Mouse (Mus musculus): Measurements from ENCODE around the gene Snca. TPM values are rescaled to one million over a fixed set of nuclear protein-coding genes. Genes with fewer than 3 reads are reported as not detected.
"Not testable (repeated sequence)": the region's sequence is repeated elsewhere in the genome, so short reads cannot be mapped to it uniquely, and the experiment has no call there.

Snca gene
- total RNA-seq, 2 experiments from 2014 or later = 2.0 to 4.4 TPM

GRCm38 (mm10) chr6:60724110-60724829 is 105.4 kb downstream of the Snca start:
- no peak for ATAC-seq (replicated peaks; ENCODE audit: poor library complexity)

GRCm38 (mm10) chr6:60717566-60717965 is 112.1 kb downstream of the Snca start:
- ATAC-seq (replicated peaks; ENCODE audit: poor library complexity) = no peak

GRCm38 (mm10) chr6:60709997-60710471 is 119.6 kb downstream of the Snca start:
- no peak for ATAC-seq (replicated peaks; ENCODE audit: poor library complexity)

- no peak for ATAC-seq (replicated peaks; ENCODE audit: poor library complexity)
Observed at GRCm38 (mm10) chr6:60698072-60698471, 131.6 kb downstream of the Snca start.

- not testable (repeated sequence) for ATAC-seq (replicated peaks; ENCODE audit: poor library complexity)
Observed at GRCm38 (mm10) chr6:60687048-60687447, 142.6 kb downstream of the Snca start.

GRCm38 (mm10) chr6:60682233-60682632 is 147.4 kb downstream of the Snca start:
- ATAC-seq (replicated peaks; ENCODE audit: poor library complexity) = peak; percentile 63

Other genes with a start within 250 kb of the Snca start
- gene Mmrn1, start 95.1 kb upstream of the Snca start, total RNA-seq (2015) = 0.73 and 1.9 TPM in 2 replicates
- 0.29 and 3.5 TPM in 2 replicates for gene Mmrn1, start 95.1 kb upstream of the Snca start, total RNA-seq (2017)